In the genomic region with DNA sequence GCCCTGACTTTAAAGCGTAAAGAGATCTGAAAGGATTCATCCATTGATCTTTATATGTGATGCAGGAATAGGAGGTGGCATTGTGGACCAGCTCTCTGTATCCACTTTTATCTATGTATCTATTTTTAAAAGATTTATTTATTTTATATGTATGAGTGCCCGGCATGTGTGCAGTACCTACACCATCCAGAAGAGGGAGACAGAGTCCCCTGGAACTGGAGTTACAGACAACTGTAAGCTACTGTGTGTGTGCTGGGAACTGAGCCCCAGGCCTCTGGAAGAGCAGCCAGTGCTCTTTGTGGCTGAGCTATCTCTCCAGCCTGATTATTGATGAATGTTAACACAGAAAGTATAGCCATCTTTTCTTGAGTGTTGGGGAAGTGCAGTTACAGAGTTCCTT, we compare ENCODE assay signal across 17 mouse cellular contexts.
DNase-seq lines count a peak whose midpoint lies in the region; ATAC-seq and TF ChIP-seq lines count a peak whose summit lies in the region.
"Had no signal": no experiment of that assay in that cellular context is flagged by ENCODE, and none has a peak within 500 bp of the region (broad histone marks: within the 10 kb centered on the region; RNA-seq: fewer than 3 reads in every experiment).

No protein-coding gene starts in this region.

- no peak for DNase-seq in kidney, adult 2 months
- DNase-seq in kidney, postnatal 10 days, result no peak
- no peak for DNase-seq in testis, postnatal 14 days (ENCODE audit: low spot score)
- peak; percentile 40 for DNase-seq in ZHBTc4 (ENCODE audit: low read depth, low spot score)
- DNase-seq in embryo, embryonic 10 days (ENCODE audit: low spot score), result no peak
- DNase-seq: cerebellum, adult 11 months; gastrocnemius, postnatal 14 days; lung, postnatal 4 days; right cerebral cortex, postnatal 4 days had no signal

- H3K4me1 ChIP-seq in kidney, adult 2 months (ENCODE audit: control insufficient read depth, insufficient read depth, low read length), result no peaks in the 10 kb centered on the region
- no peaks in the 10 kb centered on the region for H3K4me1 ChIP-seq in testis, adult 2 months (ENCODE audit: control insufficient read depth, insufficient read depth, low read length)
- H3K4me1 ChIP-seq: heart, embryonic 13.5 days; intestine, embryonic 15.5 days; limb, embryonic 15.5 days; midbrain, embryonic 13.5 days; neural tube, embryonic 12.5 days had no signal

- no peak for ATAC-seq in megakaryocyte progenitor cell, adult 5-6 weeks (replicated peaks; ENCODE audit: poor library complexity)
- ATAC-seq: forebrain, embryonic 15.5 days; intestine, embryonic 15.5 days; midbrain, embryonic 13.5 days had no signal

- H3K4me3 ChIP-seq in kidney, adult 2 months (ENCODE audit: insufficient read depth, low read depth, low read length), result no peak overlapping the region
- no peak overlapping the region for H3K4me3 ChIP-seq in testis, adult 2 months (ENCODE audit: control insufficient read depth, low read depth, low read length)
- H3K4me3 ChIP-seq: forebrain, embryonic 15.5 days; heart, embryonic 13.5 days; intestine, embryonic 15.5 days; limb, embryonic 15.5 days; midbrain, embryonic 13.5 days; neural tube, embryonic 12.5 days had no signal

- no peaks in the 10 kb centered on the region for H3K27me3 ChIP-seq in kidney, adult 2 months (replicated peaks; ENCODE audit: control insufficient read depth, insufficient read depth, low read length)
- H3K27me3 ChIP-seq in testis, adult 2 months (ENCODE audit: control insufficient read depth, insufficient read depth, low read length), result no peaks in the 10 kb centered on the region
- H3K27me3 ChIP-seq: forebrain, embryonic 15.5 days; heart, embryonic 13.5 days; intestine, embryonic 15.5 days; limb, embryonic 15.5 days; midbrain, embryonic 13.5 days; neural tube, embryonic 12.5 days had no signal

- TF ChIP-seq POLR2A in kidney, adult 2 months (IDR thresholded peaks at IDR 0.05; ENCODE audit: low read depth, low read length), result no peak
- no peak for TF ChIP-seq POLR2A in testis, adult 2 months (IDR thresholded peaks at IDR 0.05; ENCODE audit: control insufficient read depth, low read depth, low read length)

- 0 out of 2 replicates have a peak, but pooled peaks have one; percentile 18 for TF ChIP-seq CTCF in kidney, adult 2 months (conservative IDR thresholded peaks at IDR 0.05; ENCODE audit: insufficient read depth, insufficient read length, low read depth, low read length)
- peak; percentile 55; the same call in 1 of the 2 replicates for TF ChIP-seq CTCF in testis, adult 2 months (IDR thresholded peaks at IDR 0.05; ENCODE audit: control insufficient read depth, insufficient read depth, insufficient replicate concordance, low read depth, low read length)

- H3K27ac ChIP-seq in kidney, adult 2 months (ENCODE audit: insufficient read depth, low read depth, low read length), result no peak overlapping the region
- H3K27ac ChIP-seq in testis, adult 2 months (ENCODE audit: control insufficient read depth, insufficient read depth, low read depth, low read length), result no peak overlapping the region
- H3K27ac ChIP-seq: forebrain, embryonic 15.5 days; heart, embryonic 13.5 days; intestine, embryonic 15.5 days; limb, embryonic 15.5 days; midbrain, embryonic 13.5 days; neural tube, embryonic 12.5 days had no signal

- H3K36me3 ChIP-seq in kidney, adult 2 months (ENCODE audit: control insufficient read depth, insufficient read depth, low read length), result no peaks in the 10 kb centered on the region
- H3K36me3 ChIP-seq in testis, adult 2 months (ENCODE audit: control insufficient read depth, insufficient read depth, low read length), result no peaks in the 10 kb centered on the region
- H3K36me3 ChIP-seq: forebrain, embryonic 15.5 days; heart, embryonic 13.5 days; intestine, embryonic 15.5 days; limb, embryonic 15.5 days; midbrain, embryonic 13.5 days; neural tube, embryonic 12.5 days had no signal

- 96% methylated on average over 2 of the region's 2 CpGs for WGBS in kidney, adult 2 months
